Mouse (Mus musculus): ENCODE data around the gene Ttc8. TPM values are rescaled to one million over a fixed set of nuclear protein-coding genes. Genes with fewer than 3 reads are reported as not detected.

The Ttc8 gene
- total RNA-seq, 2 experiments from 2014 or later: 3.9 to 5.2 TPM

DNA sequence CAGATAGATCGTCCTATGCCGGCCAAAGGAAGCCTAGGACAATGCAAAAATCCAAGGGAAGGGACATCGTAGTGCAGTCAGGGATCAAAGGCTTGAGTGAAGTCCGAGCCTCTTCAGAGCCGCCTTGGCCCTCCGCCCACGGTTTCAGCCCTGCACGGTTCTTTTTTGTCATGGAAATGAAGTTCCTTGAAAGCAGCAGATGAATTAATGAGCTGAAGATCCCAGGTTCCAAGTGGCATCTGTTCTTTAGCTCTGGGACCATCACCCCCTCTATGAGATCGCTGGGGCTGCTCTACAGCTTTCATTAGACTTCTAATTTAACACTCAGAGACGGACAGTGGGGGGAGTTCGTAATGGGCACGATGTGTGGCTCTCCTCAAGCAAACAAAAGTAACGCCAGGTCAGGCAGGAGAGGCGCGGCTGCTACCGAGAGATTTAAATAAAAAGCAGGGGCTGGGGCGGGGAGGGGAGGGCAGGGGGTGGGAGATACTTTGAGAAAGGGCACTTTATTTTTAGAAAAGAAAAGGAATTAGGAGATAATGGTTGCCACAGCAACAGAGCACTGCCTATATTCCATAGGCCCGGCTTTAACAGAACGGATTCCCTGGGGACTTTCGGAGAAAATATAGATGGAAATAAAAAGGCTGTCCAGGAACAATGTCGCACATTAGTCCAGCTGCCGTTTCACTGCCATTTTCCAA, 90.9 kb downstream of the Ttc8 start:
- intact Hi-C loops (cut with DNase I): no loop called here
- no peak for DNase-seq (ENCODE audit: low spot score)

DNA sequence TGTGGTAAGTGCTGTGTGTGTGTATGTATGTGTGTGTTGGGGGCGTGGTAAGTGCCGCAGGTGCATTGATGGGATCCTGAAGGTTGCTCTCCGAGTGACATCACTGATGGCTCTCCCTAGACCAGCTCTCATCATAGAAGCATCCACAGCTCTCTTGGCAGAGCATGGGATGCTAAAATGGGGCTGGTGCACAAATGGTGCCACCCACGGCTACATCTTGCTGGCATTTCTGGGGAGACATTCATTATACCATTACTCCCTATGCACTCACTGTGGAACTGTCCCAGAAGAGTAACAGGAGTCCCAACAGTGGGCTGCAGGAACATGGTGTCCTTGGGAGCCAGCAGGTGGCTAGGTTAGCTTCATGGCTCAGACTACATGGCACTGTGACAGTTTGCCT, 95.5 kb downstream of the Ttc8 start:
- intact Hi-C loops (cut with DNase I): no loop called here
- DNase-seq (ENCODE audit: low spot score): no peak

GRCm38 (mm10) chr12:99024430-99024960, 104.1 kb downstream of the Ttc8 start:
- intact Hi-C loops (cut with DNase I): no loop called here
- DNase-seq (ENCODE audit: low spot score): no peak

DNA sequence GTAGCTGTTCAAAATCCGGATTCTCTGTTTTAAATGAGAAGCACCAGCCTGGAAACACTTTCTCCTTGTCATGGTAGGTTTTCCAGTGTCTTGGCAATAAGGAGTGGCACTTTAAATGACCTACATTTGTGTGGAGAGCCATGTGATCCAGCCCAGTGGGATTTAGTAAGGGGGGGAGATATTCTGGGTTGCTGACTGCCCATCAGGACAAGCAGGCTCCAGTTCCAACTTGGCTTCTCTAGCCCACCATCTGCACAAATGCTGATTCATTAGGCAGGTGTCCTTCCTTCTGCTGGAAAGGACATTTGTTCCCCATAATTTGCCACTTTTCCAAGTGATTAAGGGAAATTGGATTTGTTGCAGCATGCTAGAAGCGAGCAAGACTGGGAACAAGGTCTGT, 105.9 kb downstream of the Ttc8 start:
- DNase-seq (ENCODE audit: low spot score): no peak
- intact Hi-C loops (cut with DNase I): no loop called here

DNA sequence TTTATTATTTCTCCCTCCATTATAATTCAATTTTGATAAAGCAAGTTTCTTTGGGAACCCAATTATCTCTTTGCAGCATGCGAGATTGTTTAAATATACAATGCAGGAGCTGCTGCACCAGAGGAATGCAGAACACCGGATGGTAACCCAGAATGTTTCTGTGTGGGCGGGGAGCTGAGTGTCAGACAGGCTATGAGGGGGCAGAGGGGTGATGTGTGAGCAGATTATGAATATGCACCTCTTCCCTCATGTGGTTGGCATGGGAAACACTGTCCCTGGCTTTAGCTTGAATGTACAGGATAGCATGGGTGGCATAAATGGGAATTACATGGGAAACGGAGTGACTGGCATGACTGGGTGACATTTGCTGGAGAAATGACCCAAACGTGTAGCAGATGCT, 108.3 kb downstream of the Ttc8 start:
- intact Hi-C loops (cut with DNase I): no loop called here
- no peak for DNase-seq (ENCODE audit: low spot score)

DNA sequence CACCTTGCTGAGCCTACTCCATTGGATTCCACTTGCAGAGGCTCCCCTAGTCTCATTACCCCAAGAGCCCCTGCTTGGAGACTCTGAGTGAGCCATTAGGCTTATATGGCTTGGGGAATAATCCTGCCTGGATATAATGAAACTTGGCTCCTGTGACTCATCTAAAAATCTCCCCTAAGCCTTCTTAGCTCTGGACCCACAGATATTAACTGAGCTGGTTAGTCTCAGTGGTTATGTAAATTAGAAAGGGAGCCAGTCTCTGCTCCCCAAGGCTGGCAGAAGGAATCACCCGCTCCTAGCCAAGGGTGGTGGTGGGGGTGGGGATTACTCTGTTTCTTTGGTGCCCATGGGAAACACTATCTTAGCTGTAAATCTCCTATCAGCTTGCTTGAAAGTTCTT, 109.6 kb downstream of the Ttc8 start:
- intact Hi-C loops (cut with DNase I): no loop called here

More for the DNA sequence above, 109.6 kb downstream of the Ttc8 start:
- DNase-seq (ENCODE audit: low spot score): no peak

Other genes starting within 250 kb of the Ttc8 start
- 10 to 100 TPM; 29.6 to 31.6 TPM for gene Ptpn21, start 183.2 kb upstream of the Ttc8 start, total RNA-seq (2021)
- gene Zc3h14, start 173.6 kb upstream of the Ttc8 start, total RNA-seq (2021): 10 to 100 TPM; 61.4 to 62.6 TPM
- 1 to 10 TPM; 3.2 to 3.3 TPM for gene Eml5, start 19.1 kb upstream of the Ttc8 start, total RNA-seq (2021)